Mouse (Mus musculus): ENCODE measurements around the gene Acrv1. TPM values are rescaled to one million over a fixed set of nuclear protein-coding genes. Genes with fewer than 3 reads are reported as not detected.

The Acrv1 gene
- polyA plus RNA-seq (2017; shearing (Covaris generic)): not detected

DNA sequence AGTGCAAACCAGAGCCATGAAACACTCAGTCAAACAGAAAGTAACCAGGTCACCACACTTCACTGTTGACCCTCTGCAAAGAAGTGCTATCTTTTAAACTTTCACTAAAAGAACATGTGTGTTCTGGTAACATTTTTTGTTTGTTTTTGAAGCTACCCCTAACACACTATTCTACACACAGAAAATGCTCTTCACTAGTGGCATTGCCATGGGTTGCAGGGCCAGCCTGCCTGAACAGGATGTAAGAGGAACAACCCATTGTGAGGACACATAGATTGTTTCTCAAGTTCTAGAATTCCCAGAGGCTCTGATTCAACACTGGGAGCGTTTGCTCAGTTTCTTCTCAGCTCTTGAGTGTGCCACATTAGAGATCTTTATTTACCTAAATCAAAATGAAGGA is at the start of gene Acrv1:
TSS of gene Acrv1 (plus strand) at position 301 of the 400 bp plus-strand sequence.

DNA sequence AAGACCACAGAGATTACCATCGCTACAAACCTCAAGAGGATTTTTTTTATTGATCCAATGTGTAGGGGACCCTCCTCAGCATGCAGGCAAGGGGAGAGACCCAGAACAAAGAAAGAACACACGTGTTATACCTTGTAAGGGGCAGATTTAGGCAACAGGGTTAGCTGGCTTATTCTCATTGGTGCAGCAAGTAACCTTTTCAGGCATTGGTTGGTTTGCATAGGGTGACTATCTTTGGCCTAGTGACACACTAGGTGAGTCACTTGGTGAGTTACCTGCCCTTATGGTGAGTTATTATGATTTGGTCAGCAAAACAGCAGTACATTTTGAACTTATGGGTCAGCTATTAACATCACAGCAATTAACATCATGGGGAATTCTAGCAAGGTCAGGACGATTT is 49.7 kb upstream of the Acrv1 start, which contains the start of gene A630095E13Rik:
TSS of gene A630095E13Rik (minus strand) at position 101 of the 400 bp plus-strand sequence.

GRCm38 (mm10) chr9:36727034-36727755 is 34.2 kb downstream of the Acrv1 start, which contains the start of gene Chek1:
TSS of gene Chek1 (minus strand) at chr9:36727065.

Other genes with a start within 250 kb of the Acrv1 start
- gene Gm9513, start 217.6 kb upstream of the Acrv1 start, polyA plus RNA-seq (2017; shearing (Covaris generic)): not detected
- gene Gm5615, start 151.3 kb upstream of the Acrv1 start, polyA plus RNA-seq (2017; shearing (Covaris generic)): not detected
- not detected for gene Gm17689, start 110.6 kb upstream of the Acrv1 start, polyA plus RNA-seq (2017; shearing (Covaris generic))
- not detected for gene A630095E13Rik, start 49.8 kb upstream of the Acrv1 start, polyA plus RNA-seq (2017; shearing (Covaris generic))
- gene Chek1, start 33.8 kb downstream of the Acrv1 start, polyA plus RNA-seq (2017; shearing (Covaris generic)): 8.7 TPM
- gene Stt3a, start 74.5 kb downstream of the Acrv1 start, polyA plus RNA-seq (2017; shearing (Covaris generic)): 256 TPM
- gene Ei24, start 104.2 kb downstream of the Acrv1 start, polyA plus RNA-seq (2017; shearing (Covaris generic)): 17.6 TPM
- not detected for gene Fez1, start 128.6 kb downstream of the Acrv1 start, polyA plus RNA-seq (2017; shearing (Covaris generic))

All from activated CD4-positive, CD25-positive, alpha-beta regulatory T cell, adult 9 weeks (primary cell).